Mouse (Mus musculus) kidney, adult 9 months (tissue): ENCODE measurements around the gene Ehd3.

Experiments used
- DNase-seq: peaks from one replicate; pipeline ENCODE4 v3.0.0; 2022

Gene Ehd3

GRCm38 (mm10) chr17:73803521-73804184 is at the start of gene Ehd3:
Gene Ehd3, plus strand, starts transcription at chr17:73804134.
- DNase-seq, result no peak

- peak; percentile 66 for DNase-seq
These were observed 33.0 kb upstream of the Ehd3 start for GRCm38 (mm10) chr17:73770964-73771363.

- peak; percentile 84 for DNase-seq
These were observed 17.2 kb upstream of the Ehd3 start for GRCm38 (mm10) chr17:73786642-73787311.

GRCm38 (mm10) chr17:73790284-73791020 is 13.5 kb upstream of the Ehd3 start:
- DNase-seq, result peak; percentile 34

GRCm38 (mm10) chr17:73796789-73797188 is 7.1 kb upstream of the Ehd3 start:
- DNase-seq, result peak; percentile 41

GRCm38 (mm10) chr17:73797706-73798105 is 6.2 kb upstream of the Ehd3 start:
- DNase-seq, result no peak

GRCm38 (mm10) chr17:73804592-73805271 is 798 bp downstream of the Ehd3 start:
- peak; percentile 94 for DNase-seq

- no peak for DNase-seq
These were observed 2.4 kb downstream of the Ehd3 start for GRCm38 (mm10) chr17:73806331-73806730.

GRCm38 (mm10) chr17:73807211-73807610 is 3.3 kb downstream of the Ehd3 start:
- DNase-seq, result no peak

- DNase-seq, result peak; percentile 74
These were observed 4.5 kb downstream of the Ehd3 start for GRCm38 (mm10) chr17:73808431-73808830.

GRCm38 (mm10) chr17:73810801-73811200 is 6.9 kb downstream of the Ehd3 start:
- DNase-seq, result no peak

- peak; percentile 44 for DNase-seq
These were observed 7.6 kb downstream of the Ehd3 start for GRCm38 (mm10) chr17:73811566-73811965.

- DNase-seq, result no peak
These were observed 9.2 kb downstream of the Ehd3 start for GRCm38 (mm10) chr17:73813031-73813660.

GRCm38 (mm10) chr17:73814500-73815190 is 10.7 kb downstream of the Ehd3 start:
- DNase-seq, result no peak

GRCm38 (mm10) chr17:73817697-73818380 is 13.9 kb downstream of the Ehd3 start:
- DNase-seq, result no peak

- DNase-seq, result no peak
These were observed 15.0 kb downstream of the Ehd3 start for GRCm38 (mm10) chr17:73818936-73819335.

GRCm38 (mm10) chr17:73820726-73821125 is 16.8 kb downstream of the Ehd3 start:
- peak; percentile 27 for DNase-seq

- DNase-seq, result no peak
These were observed 18.3 kb downstream of the Ehd3 start for GRCm38 (mm10) chr17:73822255-73822654.

- no peak for DNase-seq
These were observed 19.4 kb downstream of the Ehd3 start for GRCm38 (mm10) chr17:73823121-73824021.

GRCm38 (mm10) chr17:73824022-73824340 is 20.0 kb downstream of the Ehd3 start:
- DNase-seq, result no peak

GRCm38 (mm10) chr17:73826106-73826505 is 22.2 kb downstream of the Ehd3 start:
- peak; percentile 64 for DNase-seq
